Mouse (Mus musculus): Measurements from ENCODE around the gene Spn.
A peak's percentile ranks its signal among the peaks of the same experiment; 100 is the strongest.

DNA sequence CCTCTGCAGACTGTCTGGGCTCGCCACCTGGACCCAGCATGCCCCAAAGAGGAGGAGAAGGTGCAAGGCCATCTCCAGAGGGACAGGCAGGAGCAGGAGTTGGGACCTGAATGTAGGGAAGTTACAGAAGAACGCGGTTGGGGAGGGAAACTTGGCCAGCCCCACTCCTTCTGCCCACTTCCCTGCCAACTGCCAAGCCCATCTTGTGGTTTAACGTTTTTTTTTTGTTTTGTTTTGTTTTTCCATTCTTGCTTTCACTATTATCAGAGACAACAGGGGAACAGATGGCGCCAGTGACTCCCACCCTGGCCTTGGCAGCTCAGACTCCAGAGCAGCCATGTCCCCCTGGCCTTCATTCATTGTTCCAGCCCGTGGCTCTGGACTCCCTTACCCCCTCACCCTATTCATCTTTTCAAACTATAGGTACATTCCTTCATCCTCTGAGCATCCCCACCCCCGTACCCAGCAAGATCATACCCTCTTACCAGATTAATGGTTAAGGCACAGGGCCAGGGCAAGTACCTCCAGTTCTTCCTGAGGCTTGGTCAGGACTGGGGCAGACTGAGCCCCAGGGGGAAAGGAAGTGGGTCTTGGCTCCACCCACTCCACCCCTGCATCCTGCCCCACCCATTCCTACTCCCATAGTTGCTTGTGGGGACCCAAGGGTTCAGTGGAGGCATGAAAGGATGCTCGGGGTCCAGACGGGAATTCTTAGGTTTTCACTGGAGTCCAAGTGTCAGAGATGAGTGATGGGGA is at the start of gene Spn:
- no peak for TF ChIP-seq CTCF (IDR thresholded peaks at IDR 0.05; ENCODE audit: extremely low read depth, insufficient read depth, insufficient read length, insufficient replicate concordance)
- peak; percentile 45; the same call in 1 of the 2 replicates for TF ChIP-seq POLR2A (IDR thresholded peaks at IDR 0.05; ENCODE audit: low read depth, low read length)

All from spleen, adult 2 months (tissue).